Mouse (Mus musculus): ENCODE measurements around the gene Fzd2.

Fzd2 gene

DNA sequence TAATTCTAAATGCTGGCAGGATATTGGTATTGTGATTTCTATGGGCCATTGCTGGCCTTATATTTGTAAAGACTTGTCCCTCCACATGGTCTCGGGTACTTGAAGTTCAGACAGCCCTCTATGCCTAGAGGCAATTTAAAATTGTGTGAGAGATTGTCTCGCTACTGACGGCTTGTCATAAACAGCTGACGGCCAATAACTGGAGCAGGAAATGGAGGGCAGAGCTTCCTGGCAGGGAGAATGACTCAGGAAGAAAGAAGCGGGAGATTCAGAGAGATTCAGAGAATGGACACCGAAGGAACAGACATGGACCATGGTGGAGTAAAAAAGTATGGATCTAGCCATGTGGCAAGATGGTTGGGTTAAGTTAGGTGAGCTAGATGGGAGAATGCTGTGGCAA, 52.7 kb downstream of the Fzd2 start:
- in situ Hi-C loops (cut with MboI; ENCODE audit: low sequenced_read_pairs) = no loop called here
